Mouse (Mus musculus): ENCODE data around the gene Gpc6. TPM values are rescaled to one million over a fixed set of nuclear protein-coding genes. Genes with fewer than 3 reads are reported as not detected.

Gene Gpc6
- polyA plus RNA-seq, 1 experiment from 2014 or later: 36.7 TPM

GRCm38 (mm10) chr14:117961844-117962243, 1036.7 kb downstream of the Gpc6 start:
- Histone ChIP-seq H3K4me1 (replicated peaks; ENCODE audit: control insufficient read depth, insufficient read depth, low read length) (no peaks in the 10 kb centered on the region), H3K27me3 (ENCODE audit: control insufficient read depth, insufficient read depth, low read length) (no peaks in the 10 kb centered on the region), H3K4me2 (ENCODE audit: low read depth, low read length, severe bottlenecking) (no peak overlapping the region), H3K9me3 (ENCODE audit: control insufficient read depth, low read length) (no peaks in the 10 kb centered on the region), H3K36me3 (ENCODE audit: control insufficient read depth, insufficient read depth, low read length) (no peaks in the 10 kb centered on the region), H3K4me3 (ENCODE audit: low read depth, low read length) (no peak overlapping the region), H3K9ac (ENCODE audit: low read length) (no peak overlapping the region), H3K27ac (ENCODE audit: low read depth, low read length) (no peak overlapping the region)
- WGBS: 91% methylated on average over 6 of the region's 6 CpGs
- ATAC-seq (replicated peaks; ENCODE audit: low FRiP score): no peak
- DNase-seq (ENCODE audit: low spot score): no peak

DNA sequence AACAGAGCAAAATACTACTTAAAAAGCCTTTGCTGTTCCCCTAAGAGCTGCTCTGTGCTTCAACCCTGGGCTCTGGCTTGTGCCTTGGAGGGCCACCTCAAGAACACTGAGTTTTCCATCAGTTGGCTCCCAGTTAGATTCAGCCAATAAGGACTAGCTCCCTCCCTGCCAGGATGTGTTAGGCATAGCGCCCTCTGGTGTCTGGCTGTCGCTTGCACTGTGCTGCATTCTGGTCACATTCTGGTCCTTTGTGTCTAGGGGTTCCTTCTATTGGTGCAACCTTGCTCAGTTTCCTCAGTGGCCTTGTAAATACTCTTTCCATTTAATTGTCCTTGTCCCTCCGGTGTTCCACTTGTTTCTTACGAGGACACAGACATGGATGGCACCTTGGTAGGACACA, 1037.3 kb downstream of the Gpc6 start:
- H3K9ac ChIP-seq (ENCODE audit: low read length): no peak overlapping the region
- DNase-seq (ENCODE audit: low spot score) (peak; percentile 75), ATAC-seq (replicated peaks; ENCODE audit: low FRiP score) (peak; percentile 74)
- WGBS: 58% methylated on average over 4 of the region's 4 CpGs
- H3K27ac ChIP-seq (ENCODE audit: low read depth, low read length): no peak overlapping the region
- no peaks in the 10 kb centered on the region for H3K9me3 ChIP-seq (ENCODE audit: control insufficient read depth, low read length)
- H3K4me2 ChIP-seq (ENCODE audit: low read depth, low read length, severe bottlenecking): no peak overlapping the region
- H3K27me3 ChIP-seq (ENCODE audit: control insufficient read depth, insufficient read depth, low read length): no peaks in the 10 kb centered on the region
- no peak overlapping the region for H3K4me3 ChIP-seq (ENCODE audit: low read depth, low read length)
- H3K36me3 ChIP-seq (ENCODE audit: control insufficient read depth, insufficient read depth, low read length): no peaks in the 10 kb centered on the region
- H3K4me1 ChIP-seq (replicated peaks; ENCODE audit: control insufficient read depth, insufficient read depth, low read length): no peaks in the 10 kb centered on the region

DNA sequence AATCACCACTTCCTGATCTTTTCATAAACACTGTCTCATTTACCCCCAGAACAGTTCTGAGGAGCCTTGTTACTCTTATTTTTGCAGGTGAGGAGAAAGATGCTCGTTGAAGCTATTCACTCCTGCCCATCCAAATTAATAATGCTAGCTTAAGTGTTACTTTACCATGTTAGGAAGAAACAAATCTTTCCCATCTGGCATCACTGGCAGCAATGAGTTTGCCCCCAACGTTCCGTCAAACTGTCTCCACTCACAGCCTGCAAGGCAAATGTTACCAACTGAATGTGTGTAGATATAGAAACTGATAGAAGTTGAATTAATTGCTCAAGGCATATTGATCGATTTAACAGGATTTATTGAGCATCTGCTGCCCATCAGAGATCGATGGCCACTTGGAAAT, 1047.5 kb downstream of the Gpc6 start:
- WGBS: 90% methylated on average over 5 of the region's 5 CpGs
- no peak for ATAC-seq (replicated peaks; ENCODE audit: low FRiP score)
- H3K27me3 ChIP-seq (ENCODE audit: control insufficient read depth, insufficient read depth, low read length): no peaks in the 10 kb centered on the region

DNA sequence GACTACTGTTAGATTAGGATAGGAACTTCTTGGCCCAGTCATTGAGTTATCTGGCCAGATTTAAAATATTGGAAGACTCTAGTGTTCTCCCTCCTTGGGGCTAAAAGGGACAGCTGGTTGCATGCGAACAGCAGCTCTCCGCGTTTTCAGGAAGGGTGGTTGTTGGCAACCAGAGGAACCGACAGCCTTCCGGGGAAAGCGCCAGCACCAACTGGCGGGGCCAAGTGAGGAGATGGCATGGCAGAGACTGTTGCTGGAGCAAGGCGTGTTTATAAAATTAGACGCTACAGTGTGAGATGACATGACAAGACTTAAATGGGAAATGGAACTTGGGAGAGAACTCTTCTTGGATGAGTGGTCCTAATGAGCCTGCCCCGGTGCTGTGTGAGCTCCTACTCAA, 1056.4 kb downstream of the Gpc6 start:
- no peak overlapping the region for H3K4me2 ChIP-seq (ENCODE audit: low read depth, low read length, severe bottlenecking)
- H3K27ac ChIP-seq (ENCODE audit: low read depth, low read length): no peak overlapping the region
- no peaks in the 10 kb centered on the region for H3K27me3 ChIP-seq (ENCODE audit: control insufficient read depth, insufficient read depth, low read length)
- H3K36me3 ChIP-seq (ENCODE audit: control insufficient read depth, insufficient read depth, low read length): no peaks in the 10 kb centered on the region
- no peaks in the 10 kb centered on the region for H3K9me3 ChIP-seq (ENCODE audit: control insufficient read depth, low read length)
- no peak for ATAC-seq (replicated peaks; ENCODE audit: low FRiP score)
- H3K4me1 ChIP-seq (replicated peaks; ENCODE audit: control insufficient read depth, insufficient read depth, low read length): no peaks in the 10 kb centered on the region
- DNase-seq (ENCODE audit: low spot score): no peak
- H3K4me3 ChIP-seq (ENCODE audit: low read depth, low read length): no peak overlapping the region
- no peak overlapping the region for H3K9ac ChIP-seq (ENCODE audit: low read length)
- WGBS: 97% methylated on average over 10 of the region's 10 CpGs

More for the DNA sequence above, 1047.5 kb downstream of the Gpc6 start:
- Histone ChIP-seq H3K9ac (ENCODE audit: low read length) (no peak overlapping the region), H3K9me3 (ENCODE audit: control insufficient read depth, low read length) (no peaks in the 10 kb centered on the region), H3K4me2 (ENCODE audit: low read depth, low read length, severe bottlenecking) (no peak overlapping the region), H3K4me3 (ENCODE audit: low read depth, low read length) (no peak overlapping the region), H3K36me3 (ENCODE audit: control insufficient read depth, insufficient read depth, low read length) (no peaks in the 10 kb centered on the region; the same call in 1 of the 2 replicates), H3K4me1 (replicated peaks; ENCODE audit: control insufficient read depth, insufficient read depth, low read length) (no peaks in the 10 kb centered on the region), H3K27ac (ENCODE audit: low read depth, low read length) (no peak overlapping the region)
- no peak for DNase-seq (ENCODE audit: low spot score)

- Histone ChIP-seq H3K4me3 (ENCODE audit: low read depth, low read length) (no peak overlapping the region), H3K9ac (ENCODE audit: low read length) (no peak overlapping the region), H3K27me3 (ENCODE audit: control insufficient read depth, insufficient read depth, low read length) (no peaks in the 10 kb centered on the region), H3K4me2 (ENCODE audit: low read depth, low read length, severe bottlenecking) (no peak overlapping the region), H3K36me3 (ENCODE audit: control insufficient read depth, insufficient read depth, low read length) (no peaks in the 10 kb centered on the region), H3K4me1 (replicated peaks; ENCODE audit: control insufficient read depth, insufficient read depth, low read length) (no peaks in the 10 kb centered on the region), H3K27ac (ENCODE audit: low read depth, low read length) (no peak overlapping the region), H3K9me3 (ENCODE audit: control insufficient read depth, low read length) (no peaks in the 10 kb centered on the region)
- DNase-seq (ENCODE audit: low spot score) (no peak), ATAC-seq (replicated peaks; ENCODE audit: low FRiP score) (no peak)
- WGBS: 91% methylated on average over 10 of the region's 10 CpGs
Observed at GRCm38 (mm10) chr14:117988444-117988843, 1063.3 kb downstream of the Gpc6 start.

DNA sequence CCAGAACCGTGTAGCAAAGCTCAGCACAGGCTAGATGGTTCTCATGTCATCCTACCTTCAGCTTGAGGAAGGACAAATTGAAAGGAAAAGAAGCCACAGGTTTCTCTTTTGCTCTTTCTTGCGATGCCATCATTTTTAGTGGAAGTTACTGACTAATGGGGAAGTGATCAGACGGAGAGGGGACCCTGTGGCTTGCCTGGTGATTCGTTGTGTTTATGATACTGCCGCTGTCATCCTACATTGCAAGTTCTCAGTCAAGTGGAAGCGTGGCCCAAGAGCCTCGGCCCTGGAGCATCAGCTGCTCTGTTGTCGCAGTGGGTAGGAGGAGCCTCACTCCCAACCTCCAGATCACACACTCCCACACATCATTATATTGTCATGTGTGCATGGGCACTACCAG, 1065.1 kb downstream of the Gpc6 start:
- H3K9me3 ChIP-seq (ENCODE audit: control insufficient read depth, low read length): no peaks in the 10 kb centered on the region
- H3K4me3 ChIP-seq (ENCODE audit: low read depth, low read length): no peak overlapping the region
- no peaks in the 10 kb centered on the region for H3K27me3 ChIP-seq (ENCODE audit: control insufficient read depth, insufficient read depth, low read length)
- H3K4me1 ChIP-seq (replicated peaks; ENCODE audit: control insufficient read depth, insufficient read depth, low read length): no peaks in the 10 kb centered on the region
- no peak overlapping the region for H3K4me2 ChIP-seq (ENCODE audit: low read depth, low read length, severe bottlenecking)
- H3K27ac ChIP-seq (ENCODE audit: low read depth, low read length): no peak overlapping the region
- 86% methylated on average over 8 of the region's 8 CpGs for WGBS
- H3K36me3 ChIP-seq (ENCODE audit: control insufficient read depth, insufficient read depth, low read length): no peaks in the 10 kb centered on the region
- no peak overlapping the region for H3K9ac ChIP-seq (ENCODE audit: low read length)
- ATAC-seq (replicated peaks; ENCODE audit: low FRiP score) (no peak), DNase-seq (ENCODE audit: low spot score) (no peak)

- Histone ChIP-seq H3K9ac (ENCODE audit: low read length) (no peak overlapping the region), H3K9me3 (ENCODE audit: control insufficient read depth, low read length) (no peaks in the 10 kb centered on the region), H3K27me3 (ENCODE audit: control insufficient read depth, insufficient read depth, low read length) (no peaks in the 10 kb centered on the region), H3K4me1 (replicated peaks; ENCODE audit: control insufficient read depth, insufficient read depth, low read length) (no peaks in the 10 kb centered on the region), H3K4me2 (ENCODE audit: low read depth, low read length, severe bottlenecking) (no peak overlapping the region), H3K4me3 (ENCODE audit: low read depth, low read length) (no peak overlapping the region), H3K36me3 (ENCODE audit: control insufficient read depth, insufficient read depth, low read length) (no peaks in the 10 kb centered on the region), H3K27ac (ENCODE audit: low read depth, low read length) (no peak overlapping the region)
- ATAC-seq (replicated peaks; ENCODE audit: low FRiP score): no peak
- DNase-seq (ENCODE audit: low spot score): no peak
- WGBS: 87% methylated on average over 8 of the region's 8 CpGs
Observed at GRCm38 (mm10) chr14:117992600-117993256, 1067.6 kb downstream of the Gpc6 start.

- no peaks in the 10 kb centered on the region for H3K27me3 ChIP-seq (ENCODE audit: control insufficient read depth, insufficient read depth, low read length)
- H3K9ac ChIP-seq (ENCODE audit: low read length): no peak overlapping the region
- no peak overlapping the region for H3K4me3 ChIP-seq (ENCODE audit: low read depth, low read length)
- ATAC-seq (replicated peaks; ENCODE audit: low FRiP score): no peak
- H3K4me1 ChIP-seq (replicated peaks; ENCODE audit: control insufficient read depth, insufficient read depth, low read length): no peaks in the 10 kb centered on the region
- H3K9me3 ChIP-seq (ENCODE audit: control insufficient read depth, low read length): no peaks in the 10 kb centered on the region
- DNase-seq (ENCODE audit: low spot score): no peak
- H3K36me3 ChIP-seq (ENCODE audit: control insufficient read depth, insufficient read depth, low read length): no peaks in the 10 kb centered on the region
- no peak overlapping the region for H3K27ac ChIP-seq (ENCODE audit: low read depth, low read length)
- no peak overlapping the region for H3K4me2 ChIP-seq (ENCODE audit: low read depth, low read length, severe bottlenecking)
- 92% methylated on average over 6 of the region's 6 CpGs for WGBS
Observed at GRCm38 (mm10) chr14:117993845-117994244, 1068.7 kb downstream of the Gpc6 start.

DNA sequence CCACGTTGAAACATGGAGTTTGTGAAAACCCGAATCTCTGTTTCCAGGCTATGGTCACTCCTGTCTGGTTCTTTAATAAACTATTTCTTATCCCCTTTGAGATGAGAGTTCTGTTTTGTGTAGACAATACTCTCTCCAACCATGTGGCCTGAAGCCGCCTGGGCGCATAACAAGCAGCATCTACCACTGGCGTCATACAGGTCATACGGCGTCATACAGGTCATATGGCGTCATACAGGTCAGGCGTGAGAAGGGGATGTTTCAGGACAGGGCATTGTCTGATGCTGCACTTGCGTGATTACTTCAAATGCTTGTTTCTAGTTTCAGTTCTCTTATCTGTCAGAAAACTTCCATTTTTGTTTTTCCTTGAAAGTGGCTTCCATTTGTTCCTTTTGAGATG, 1079.3 kb downstream of the Gpc6 start:
- no peak overlapping the region for H3K4me2 ChIP-seq (ENCODE audit: low read depth, low read length, severe bottlenecking)
- H3K4me1 ChIP-seq (replicated peaks; ENCODE audit: control insufficient read depth, insufficient read depth, low read length): peaks cover 11% of the 10 kb centered on the region
- peaks cover 8% of the 10 kb centered on the region for H3K27me3 ChIP-seq (ENCODE audit: control insufficient read depth, insufficient read depth, low read length)
- ATAC-seq (replicated peaks; ENCODE audit: low FRiP score) (no peak), DNase-seq (ENCODE audit: low spot score) (no peak)
- H3K9ac ChIP-seq (ENCODE audit: low read length): no peak overlapping the region
- no peak overlapping the region for H3K27ac ChIP-seq (ENCODE audit: low read depth, low read length)
- H3K36me3 ChIP-seq (ENCODE audit: control insufficient read depth, insufficient read depth, low read length): no peaks in the 10 kb centered on the region
- H3K4me3 ChIP-seq (ENCODE audit: low read depth, low read length): no peak overlapping the region
- WGBS: 88% methylated on average over 10 of the region's 10 CpGs
- no peaks in the 10 kb centered on the region for H3K9me3 ChIP-seq (ENCODE audit: control insufficient read depth, low read length)

Measured in forebrain, embryonic 11.5 days (tissue).